Mouse (Mus musculus): ENCODE measurements around the gene Gigyf1. TPM values are rescaled to one million over a fixed set of nuclear protein-coding genes. Genes with fewer than 3 reads are reported as not detected.

Gene Gigyf1
- polyA plus RNA-seq, 2 experiments: 2.1 to 5.7 TPM

GRCm38 (mm10) chr5:137551119-137551518 is 32.8 kb downstream of the Gigyf1 start:
- no peaks in the 10 kb centered on the region; a peak in 1 of 4 replicates for H3K4me1 ChIP-seq (replicated peaks; ENCODE audit: control insufficient read depth in 2 of 2, insufficient read depth in 2 of 2, low read length in 1 of 2)
- H3K4me3 ChIP-seq (ENCODE audit: insufficient read depth in 1 of 2, low read depth in 2 of 2, low read length in 2 of 2): no peak overlapping the region
- H3K9ac ChIP-seq (replicated peaks): no peak overlapping the region
- ATAC-seq (ENCODE audit: insufficient read depth) (no peak), DNase-seq (ENCODE audit: low read depth in 3 of 3, low spot score in 3 of 3) (no peak)
- TF ChIP-seq CTCF (IDR thresholded peaks at IDR 0.05; ENCODE audit: low read depth) (peak; percentile 41), EP300 (IDR thresholded peaks at IDR 0.05; ENCODE audit: low read depth) (no peak)
- WGBS (ENCODE audit: insufficient replicate concordance): 60% methylated on average over 5 of the region's 5 CpGs
- H3K36me3 ChIP-seq (replicated peaks; ENCODE audit: control insufficient read depth, insufficient read depth, low read depth): no peaks in the 10 kb centered on the region
- no peaks in the 10 kb centered on the region for H3K9me3 ChIP-seq (ENCODE audit: control insufficient read depth, low read length)
- peaks cover 17% of the 10 kb centered on the region for H3K27me3 ChIP-seq (ENCODE audit: control insufficient read depth, insufficient read depth, low read length)
- H3K4me2 ChIP-seq (ENCODE audit: low read depth): no peak overlapping the region
- H3K27ac ChIP-seq: no peak overlapping the region

GRCm38 (mm10) chr5:137553000-137553399 is 34.7 kb downstream of the Gigyf1 start:
- Histone ChIP-seq H3K27me3 (ENCODE audit: control insufficient read depth, insufficient read depth, low read length) (peaks cover 17% of the 10 kb centered on the region), H3K27ac (no peak overlapping the region), H3K4me2 (ENCODE audit: low read depth) (peak overlapping the region; percentile 23), H3K9ac (replicated peaks) (no peak overlapping the region), H3K4me3 (ENCODE audit: insufficient read depth in 1 of 2, low read depth in 2 of 2, low read length in 2 of 2) (no peak overlapping the region), H3K4me1 (replicated peaks; ENCODE audit: control insufficient read depth in 2 of 2, insufficient read depth in 2 of 2, low read length in 1 of 2) (no peaks in the 10 kb centered on the region; a peak in 1 of 4 replicates), H3K36me3 (replicated peaks; ENCODE audit: control insufficient read depth, insufficient read depth, low read depth) (no peaks in the 10 kb centered on the region), H3K9me3 (ENCODE audit: control insufficient read depth, low read length) (no peaks in the 10 kb centered on the region)
- ATAC-seq (ENCODE audit: insufficient read depth) (no peak), DNase-seq (ENCODE audit: low read depth in 3 of 3, low spot score in 3 of 3) (no peak)
- 22% methylated on average over 6 of the region's 6 CpGs for WGBS (ENCODE audit: insufficient replicate concordance)
- TF ChIP-seq CTCF (IDR thresholded peaks at IDR 0.05; ENCODE audit: low read depth) (no peak), EP300 (IDR thresholded peaks at IDR 0.05; ENCODE audit: low read depth) (no peak)

- Histone ChIP-seq H3K4me3 (ENCODE audit: insufficient read depth in 1 of 2, low read depth in 2 of 2, low read length in 2 of 2) (no peak within 1 kb of the TSS), H3K9ac (replicated peaks) (no peak within 1 kb of the TSS)
Measured at GRCm38 (mm10) chr5:137553411-137553837, 35.1 kb downstream of the Gigyf1 start, which contains the start of gene Actl6b. Actl6b (plus strand) TSS chr5:137553517.

GRCm38 (mm10) chr5:137553898-137554297 is 35.5 kb downstream of the Gigyf1 start:
- TF ChIP-seq CTCF (IDR thresholded peaks at IDR 0.05; ENCODE audit: low read depth): no peak
- TF ChIP-seq EP300 (IDR thresholded peaks at IDR 0.05; ENCODE audit: low read depth): no peak
- Histone ChIP-seq H3K27me3 (ENCODE audit: control insufficient read depth, insufficient read depth, low read length) (peaks cover 17% of the 10 kb centered on the region), H3K4me2 (ENCODE audit: low read depth) (no peak overlapping the region), H3K27ac (no peak overlapping the region), H3K4me3 (ENCODE audit: insufficient read depth in 1 of 2, low read depth in 2 of 2, low read length in 2 of 2) (no peak overlapping the region), H3K9ac (replicated peaks) (no peak overlapping the region), H3K4me1 (replicated peaks; ENCODE audit: control insufficient read depth in 2 of 2, insufficient read depth in 2 of 2, low read length in 1 of 2) (no peaks in the 10 kb centered on the region; a peak in 1 of 4 replicates), H3K36me3 (replicated peaks; ENCODE audit: control insufficient read depth, insufficient read depth, low read depth) (no peaks in the 10 kb centered on the region), H3K9me3 (ENCODE audit: control insufficient read depth, low read length) (no peaks in the 10 kb centered on the region)
- DNase-seq (ENCODE audit: low read depth in 3 of 3, low spot score in 3 of 3) (no peak), ATAC-seq (ENCODE audit: insufficient read depth) (no peak)
- 33% methylated on average over 11 of the region's 11 CpGs for WGBS (ENCODE audit: insufficient replicate concordance)

More at GRCm38 (mm10) chr5:137553411-137553837, 35.1 kb downstream of the Gigyf1 start, which contains the start of gene Actl6b:
- peaks cover 17% of the 10 kb centered on the region for H3K27me3 ChIP-seq (ENCODE audit: control insufficient read depth, insufficient read depth, low read length)
- no peaks in the 10 kb centered on the region for H3K9me3 ChIP-seq (ENCODE audit: control insufficient read depth, low read length)
- no peaks in the 10 kb centered on the region for H3K36me3 ChIP-seq (replicated peaks; ENCODE audit: control insufficient read depth, insufficient read depth, low read depth)
- under 1% methylated on average over 37 of the region's 37 CpGs for WGBS (ENCODE audit: insufficient replicate concordance)
- peak within 1 kb of the TSS; percentile 23 for H3K4me2 ChIP-seq (ENCODE audit: low read depth)
- ATAC-seq (ENCODE audit: insufficient read depth) (peak; percentile 65; the same call in 1 of the 2 replicates), DNase-seq (ENCODE audit: low read depth in 3 of 3, low spot score in 3 of 3) (peak in 1 of 3 experiments; percentile 22)
- no peak within 1 kb of the TSS for H3K27ac ChIP-seq
- no peak for TF ChIP-seq CTCF (IDR thresholded peaks at IDR 0.05; ENCODE audit: low read depth)
- TF ChIP-seq EP300 (IDR thresholded peaks at IDR 0.05; ENCODE audit: low read depth): no peak
- no peaks in the 10 kb centered on the region; a peak in 1 of 4 replicates for H3K4me1 ChIP-seq (replicated peaks; ENCODE audit: control insufficient read depth in 2 of 2, insufficient read depth in 2 of 2, low read length in 1 of 2)

GRCm38 (mm10) chr5:137561556-137561955 is 43.2 kb downstream of the Gigyf1 start:
- Histone ChIP-seq H3K27me3 (ENCODE audit: control insufficient read depth, insufficient read depth, low read length) (peaks cover 9% of the 10 kb centered on the region), H3K4me1 (replicated peaks; ENCODE audit: control insufficient read depth in 2 of 2, insufficient read depth in 2 of 2, low read length in 1 of 2) (no peaks in the 10 kb centered on the region), H3K36me3 (replicated peaks; ENCODE audit: control insufficient read depth, insufficient read depth, low read depth) (no peaks in the 10 kb centered on the region), H3K9me3 (ENCODE audit: control insufficient read depth, low read length) (no peaks in the 10 kb centered on the region), H3K27ac (no peak overlapping the region), H3K4me2 (ENCODE audit: low read depth) (no peak overlapping the region), H3K4me3 (ENCODE audit: insufficient read depth in 1 of 2, low read depth in 2 of 2, low read length in 2 of 2) (no peak overlapping the region), H3K9ac (replicated peaks) (no peak overlapping the region)
- DNase-seq (ENCODE audit: low read depth in 3 of 3, low spot score in 3 of 3) (no peak), ATAC-seq (ENCODE audit: insufficient read depth) (no peak)
- 46% methylated on average over 6 of the region's 6 CpGs for WGBS (ENCODE audit: insufficient replicate concordance)
- no peak for TF ChIP-seq EP300 (IDR thresholded peaks at IDR 0.05; ENCODE audit: low read depth)
- TF ChIP-seq CTCF (IDR thresholded peaks at IDR 0.05; ENCODE audit: low read depth): no peak
